Mouse (Mus musculus) megakaryocyte, embryonic 14.5 days (primary cell): ENCODE data around the gene Nrm.

Source experiments
- FLI1 ChIP-seq: IDR thresholded peaks from 2 replicates; pipeline ENCODE4 v1.6.1; 2012; ENCODE audit warnings: low read length, inconsistent platforms, mixed read lengths
- GATA1 ChIP-seq: IDR thresholded peaks from 3 replicates; pipeline ENCODE4 v1.6.1; 2012; ENCODE audit warnings: mixed read lengths, low read length, inconsistent platforms, borderline replicate concordance

DNA sequence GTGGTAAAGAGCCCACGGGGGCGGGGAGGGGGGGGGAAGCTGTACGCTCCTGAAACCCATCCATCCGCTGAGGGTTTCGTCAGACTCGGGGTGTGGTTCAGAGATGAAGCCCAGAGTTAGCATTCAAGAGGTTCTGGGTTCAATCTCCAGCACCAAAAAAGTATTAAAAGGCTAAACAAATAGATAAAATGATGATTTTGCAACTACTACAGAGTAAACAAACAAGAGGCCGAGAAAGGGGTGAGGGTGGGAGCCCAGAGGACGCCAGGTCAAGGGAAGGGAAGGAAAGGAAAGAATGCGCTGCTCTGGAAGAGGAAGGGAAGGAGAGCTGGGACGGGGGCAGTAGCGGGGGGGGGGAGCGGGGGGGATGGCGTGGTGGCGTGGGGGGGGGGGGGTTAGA lies 44.4 kb upstream of the Nrm start:
- TF ChIP-seq GATA1 = no peak
- no peak for TF ChIP-seq FLI1
